Mouse (Mus musculus) hindbrain, embryonic 10.5 days (tissue): ENCODE data around the gene Samd8. TPM values are rescaled to one million over a fixed set of nuclear protein-coding genes. Genes with fewer than 3 reads are reported as not detected.

Experiments
- DNase-seq: peaks from one replicate; pipeline ENCODE4 v3.0.0-alpha.2; 2017; ENCODE audit warnings: low spot score
- H3K27ac ChIP-seq: fragments of 300-500 bp; sonication (generic); 2 replicates; pipeline ENCODE4 v1.5.1; 2016; ENCODE audit warnings: mild to moderate bottlenecking, moderate library complexity
- H3K27me3 ChIP-seq: fragments of 300-500 bp; sonication (generic); 2 replicates; pipeline ENCODE4 v1.6.1; 2016; ENCODE audit warnings: mild to moderate bottlenecking; ENCODE audit not compliant: poor library complexity, insufficient read depth, severe bottlenecking
- H3K36me3 ChIP-seq: fragments of 300-500 bp; sonication (generic); 2 replicates; pipeline ENCODE4 v1.6.1; 2016; ENCODE audit warnings: mild to moderate bottlenecking, moderate library complexity
- H3K4me1 ChIP-seq: fragments of 300-500 bp; sonication (generic); replicated peaks from 2 replicates; pipeline ENCODE4 v1.6.1; 2016; ENCODE audit warnings: mild to moderate bottlenecking
- H3K4me3 ChIP-seq: fragments of 300-500 bp; sonication (generic); 2 replicates; pipeline ENCODE4 v1.5.1; 2016; ENCODE audit warnings: mild to moderate bottlenecking, moderate library complexity
- H3K9me3 ChIP-seq: fragments of 300-500 bp; sonication (generic); 2 replicates; pipeline ENCODE4 v1.6.1; 2016; ENCODE audit warnings: mild to moderate bottlenecking, moderate library complexity
- WGBS: fragments of 180-500 bp; shearing (Covaris S2); methylation state at CpG from one replicate; pipeline ENCODE4 v1.1.7; 2016; 5-methylcytosine and 5-hydroxymethylcytosine counted together
- polyA plus RNA-seq: library from polyadenylated mRNA; unstranded; fragments of >200 nt; fragmentation: Nextera tagmentation; extraction: Ambion mirVana; gene quantifications from 2 replicates; pipeline ENCODE4 v1.2.1, GENCODE M21; 2016

Gene Samd8
- polyA plus RNA-seq, 1 experiment from 2014 or later: 10.9 TPM

- no peak for DNase-seq
- no peaks in the 10 kb centered on the region for H3K36me3 ChIP-seq
- H3K27me3 ChIP-seq: no peaks in the 10 kb centered on the region
- H3K9me3 ChIP-seq: 0 out of 2 replicates have a peak, but pooled peaks cover 6% of the 10 kb centered on the region
- 80% methylated on average over 6 of the region's 6 CpGs for WGBS
- no peaks in the 10 kb centered on the region for H3K4me1 ChIP-seq
- no peak overlapping the region for H3K27ac ChIP-seq
- H3K4me3 ChIP-seq: no peak overlapping the region
Measured at GRCm38 (mm10) chr14:21729031-21729732, 21.1 kb upstream of the Samd8 start.

- WGBS: 92% methylated on average over 4 of the region's 4 CpGs
- DNase-seq: no peak
Measured at GRCm38 (mm10) chr14:21729936-21730335, 20.4 kb upstream of the Samd8 start.

DNA sequence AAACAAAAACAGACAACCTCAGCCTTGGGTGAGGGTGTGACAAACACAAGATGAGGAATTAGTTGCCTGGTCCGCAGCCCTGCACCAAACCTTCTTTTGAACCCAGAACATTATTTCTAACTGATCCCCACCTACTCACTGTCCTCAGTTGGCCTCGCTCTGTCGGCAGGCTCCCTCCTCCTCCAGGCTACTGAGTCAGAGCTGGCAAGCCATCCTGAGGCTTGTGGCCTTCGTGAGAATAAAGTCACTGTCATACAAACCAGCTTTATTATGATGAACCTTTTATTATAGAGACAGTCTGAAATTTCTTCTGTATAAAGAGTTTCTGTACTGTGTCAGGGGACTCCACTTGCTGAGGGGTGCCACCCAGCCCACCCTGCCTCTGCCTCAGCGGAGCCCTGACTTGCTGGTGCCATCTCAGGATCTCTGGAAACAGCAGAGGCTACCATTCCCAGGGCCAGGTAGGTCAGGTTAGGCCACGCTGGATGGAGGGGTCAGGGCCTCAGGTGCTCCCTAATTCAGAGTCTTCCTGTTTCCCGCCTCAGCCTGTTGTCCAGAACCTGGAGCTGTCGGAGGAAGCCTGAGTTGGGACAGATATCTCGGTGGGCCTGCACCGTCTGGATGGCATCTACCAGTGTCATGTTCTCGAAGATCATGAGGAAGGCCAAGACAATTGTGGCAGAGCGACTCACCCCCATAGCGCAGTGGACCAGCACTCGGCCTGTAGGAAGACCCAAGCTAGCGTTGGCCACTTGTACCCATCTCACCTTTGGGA is 17.0 kb upstream of the Samd8 start:
- H3K36me3 ChIP-seq: no peaks in the 10 kb centered on the region
- H3K4me1 ChIP-seq: no peaks in the 10 kb centered on the region
- WGBS: 92% methylated on average over 15 of the region's 15 CpGs
- 0 out of 2 replicates have a peak, but pooled peaks cover 6% of the 10 kb centered on the region for H3K9me3 ChIP-seq
- H3K27ac ChIP-seq: no peak overlapping the region
- no peaks in the 10 kb centered on the region for H3K27me3 ChIP-seq
- no peak overlapping the region for H3K4me3 ChIP-seq
- no peak for DNase-seq

More at GRCm38 (mm10) chr14:21729936-21730335, 20.4 kb upstream of the Samd8 start:
- Histone ChIP-seq H3K4me1 (no peaks in the 10 kb centered on the region), H3K36me3 (no peaks in the 10 kb centered on the region), H3K9me3 (0 out of 2 replicates have a peak, but pooled peaks cover 6% of the 10 kb centered on the region), H3K27ac (no peak overlapping the region), H3K4me3 (no peak overlapping the region), H3K27me3 (no peaks in the 10 kb centered on the region)

DNA sequence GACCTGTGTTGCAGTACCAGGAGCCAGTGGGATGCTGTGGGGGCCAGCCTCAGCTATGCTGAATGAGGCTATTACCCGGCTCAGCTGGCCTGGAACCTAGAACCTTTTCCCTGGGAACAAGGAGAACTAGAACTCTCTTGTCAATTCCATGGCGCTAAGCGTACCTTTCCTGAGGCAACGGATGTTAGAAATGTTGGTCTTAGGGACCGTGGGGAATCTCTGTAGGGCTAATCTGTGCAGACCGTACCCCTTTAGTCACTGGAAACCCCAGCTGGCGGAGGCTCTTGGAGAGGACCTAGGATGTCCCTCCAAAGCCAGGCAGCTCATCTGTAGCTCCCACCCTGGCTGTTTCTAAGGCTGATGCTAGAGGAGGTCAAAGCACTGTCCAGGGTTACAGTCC is 10.0 kb upstream of the Samd8 start:
- 0 out of 2 replicates have a peak, but pooled peaks cover 8% of the 10 kb centered on the region for H3K27me3 ChIP-seq
- no peaks in the 10 kb centered on the region for H3K9me3 ChIP-seq
- DNase-seq: no peak
- no peak overlapping the region for H3K4me3 ChIP-seq
- H3K27ac ChIP-seq: no peak overlapping the region
- H3K4me1 ChIP-seq: 0 out of 2 replicates have a peak, but pooled peaks cover 2% of the 10 kb centered on the region
- no peaks in the 10 kb centered on the region for H3K36me3 ChIP-seq
- 95% methylated on average over 7 of the region's 7 CpGs for WGBS

DNA sequence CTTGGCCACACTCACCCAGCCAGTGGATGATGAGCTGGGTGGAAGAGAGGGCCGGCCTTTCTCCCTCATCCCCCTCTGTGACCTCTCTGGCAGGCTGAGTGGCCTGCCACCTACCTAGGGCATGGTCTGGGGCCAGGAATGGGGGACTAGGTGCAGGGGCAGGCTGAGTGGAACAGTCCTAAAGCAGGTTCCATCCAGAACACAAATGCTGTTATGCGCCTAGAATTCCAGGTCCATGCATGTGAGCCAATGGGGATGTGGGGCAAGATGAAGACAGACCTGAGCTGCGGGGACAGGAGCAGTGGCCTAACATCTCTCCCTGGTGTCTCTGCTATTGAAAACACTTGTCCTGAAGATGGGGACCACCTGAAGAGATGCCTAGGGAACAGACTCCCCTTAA is 9.0 kb upstream of the Samd8 start:
- H3K36me3 ChIP-seq: no peaks in the 10 kb centered on the region
- H3K27me3 ChIP-seq: 0 out of 2 replicates have a peak, but pooled peaks cover 8% of the 10 kb centered on the region
- 91% methylated on average over 3 of the region's 3 CpGs for WGBS
- DNase-seq: no peak
- no peak overlapping the region for H3K4me3 ChIP-seq
- 0 out of 2 replicates have a peak, but pooled peaks cover 2% of the 10 kb centered on the region for H3K4me1 ChIP-seq
- no peak overlapping the region for H3K27ac ChIP-seq
- no peaks in the 10 kb centered on the region for H3K9me3 ChIP-seq

GRCm38 (mm10) chr14:21741786-21742185 is 8.5 kb upstream of the Samd8 start:
- H3K9me3 ChIP-seq: no peaks in the 10 kb centered on the region
- peak; percentile 87 for DNase-seq
- H3K27me3 ChIP-seq: 0 out of 2 replicates have a peak, but pooled peaks cover 8% of the 10 kb centered on the region
- H3K36me3 ChIP-seq: no peaks in the 10 kb centered on the region
- H3K4me3 ChIP-seq: no peak overlapping the region
- 0 out of 2 replicates have a peak, but pooled peaks cover 2% of the 10 kb centered on the region for H3K4me1 ChIP-seq
- H3K27ac ChIP-seq: no peak overlapping the region
- WGBS: 12% methylated on average over 4 of the region's 4 CpGs

GRCm38 (mm10) chr14:21742441-21742840 is 7.9 kb upstream of the Samd8 start:
- H3K27me3 ChIP-seq: 0 out of 2 replicates have a peak, but pooled peaks cover 8% of the 10 kb centered on the region
- H3K4me1 ChIP-seq: 0 out of 2 replicates have a peak, but pooled peaks cover 2% of the 10 kb centered on the region
- 92% methylated on average over 4 of the region's 4 CpGs for WGBS
- no peak for DNase-seq
- no peaks in the 10 kb centered on the region for H3K9me3 ChIP-seq
- H3K27ac ChIP-seq: no peak overlapping the region
- H3K36me3 ChIP-seq: no peaks in the 10 kb centered on the region
- H3K4me3 ChIP-seq: no peak overlapping the region

DNA sequence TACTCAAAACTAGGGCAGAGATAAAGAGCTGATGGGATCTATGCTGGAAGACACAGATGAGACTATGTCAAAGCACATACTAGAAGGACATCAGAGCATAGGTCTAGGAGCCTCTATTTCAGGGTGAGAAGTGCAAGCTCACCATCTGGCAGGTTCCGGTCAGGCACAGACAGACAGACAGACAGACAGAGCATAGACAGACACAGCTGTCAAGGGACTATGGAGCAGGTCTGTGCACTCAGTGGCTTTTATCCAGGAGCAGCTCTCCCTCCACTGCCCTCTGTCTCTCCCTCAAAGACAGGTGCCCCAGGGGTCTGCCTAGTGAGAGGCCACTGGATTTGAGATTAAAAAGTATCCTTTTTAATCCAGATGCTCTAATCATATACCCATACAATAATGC is 6.2 kb upstream of the Samd8 start:
- WGBS: 94% methylated on average over 1 of the region's 1 CpGs
- Histone ChIP-seq H3K4me3 (no peak overlapping the region), H3K27me3 (0 out of 2 replicates have a peak, but pooled peaks cover 8% of the 10 kb centered on the region), H3K36me3 (no peaks in the 10 kb centered on the region), H3K4me1 (0 out of 2 replicates have a peak, but pooled peaks cover 2% of the 10 kb centered on the region), H3K9me3 (no peaks in the 10 kb centered on the region), H3K27ac (no peak overlapping the region)
- no peak for DNase-seq

DNA sequence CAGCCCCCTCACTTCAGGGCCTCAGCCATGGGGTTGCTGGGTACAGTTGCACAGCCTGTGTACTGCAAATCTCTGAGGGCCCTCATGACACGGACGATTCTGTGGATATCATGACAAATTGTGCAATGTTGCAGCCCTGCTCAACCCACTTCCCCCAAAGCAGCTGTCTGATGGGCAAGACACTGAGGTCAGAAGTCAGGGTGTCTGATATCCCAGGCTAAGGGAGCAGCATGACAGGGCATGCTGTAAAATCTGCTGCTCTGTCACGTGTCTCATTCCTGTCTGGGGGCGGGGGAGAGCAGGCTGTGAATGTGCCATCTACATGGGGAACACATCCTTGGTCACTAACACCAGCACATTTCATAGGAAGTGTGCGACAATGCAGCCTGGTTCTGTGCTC is 5.2 kb upstream of the Samd8 start:
- Histone ChIP-seq H3K4me3 (no peak overlapping the region), H3K36me3 (no peaks in the 10 kb centered on the region), H3K27ac (no peak overlapping the region), H3K9me3 (no peaks in the 10 kb centered on the region), H3K27me3 (0 out of 2 replicates have a peak, but pooled peaks cover 8% of the 10 kb centered on the region), H3K4me1 (peaks cover 4% of the 10 kb centered on the region)
- WGBS: 78% methylated on average over 5 of the region's 5 CpGs
- no peak for DNase-seq

GRCm38 (mm10) chr14:21746251-21746650 is 4.1 kb upstream of the Samd8 start:
- 94% methylated on average over 8 of the region's 8 CpGs for WGBS
- no peak overlapping the region for H3K4me3 ChIP-seq
- H3K27me3 ChIP-seq: 0 out of 2 replicates have a peak, but pooled peaks cover 8% of the 10 kb centered on the region
- no peak overlapping the region for H3K27ac ChIP-seq
- H3K4me1 ChIP-seq: peaks cover 12% of the 10 kb centered on the region
- no peaks in the 10 kb centered on the region for H3K9me3 ChIP-seq
- no peaks in the 10 kb centered on the region for H3K36me3 ChIP-seq
- no peak for DNase-seq

DNA sequence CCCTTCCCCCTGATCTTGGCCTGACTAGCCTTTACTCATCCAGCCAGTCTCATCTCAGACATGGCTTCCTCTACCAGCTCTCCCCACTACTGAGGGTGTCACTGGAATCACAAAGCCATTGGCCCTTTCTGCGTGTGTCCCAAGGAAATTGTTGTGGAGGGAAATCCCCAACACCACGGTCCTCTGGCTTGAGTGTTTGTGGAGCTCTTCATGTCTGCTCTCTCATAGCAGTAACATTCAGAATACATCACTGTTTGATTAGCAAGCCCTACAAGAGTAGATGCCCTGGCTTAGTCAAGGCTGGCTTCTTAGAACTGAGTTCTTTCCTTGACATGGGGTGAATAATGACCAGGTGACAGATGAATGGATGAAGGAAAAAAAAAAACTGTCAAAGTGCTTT is 3.5 kb upstream of the Samd8 start:
- Histone ChIP-seq H3K9me3 (no peaks in the 10 kb centered on the region), H3K36me3 (no peaks in the 10 kb centered on the region), H3K27ac (no peak overlapping the region), H3K27me3 (0 out of 2 replicates have a peak, but pooled peaks cover 8% of the 10 kb centered on the region), H3K4me1 (peaks cover 18% of the 10 kb centered on the region), H3K4me3 (no peak overlapping the region)
- 88% methylated on average over 2 of the region's 2 CpGs for WGBS
- DNase-seq: no peak

GRCm38 (mm10) chr14:21747436-21748141 is 2.7 kb upstream of the Samd8 start:
- H3K36me3 ChIP-seq: no peaks in the 10 kb centered on the region
- 0 out of 2 replicates have a peak, but pooled peaks cover 6% of the 10 kb centered on the region for H3K27me3 ChIP-seq
- no peaks in the 10 kb centered on the region for H3K9me3 ChIP-seq
- H3K4me3 ChIP-seq: no peak overlapping the region
- peaks cover 25% of the 10 kb centered on the region for H3K4me1 ChIP-seq
- no peak overlapping the region for H3K27ac ChIP-seq
- no peak for DNase-seq
- 82% methylated on average over 14 of the region's 14 CpGs for WGBS
